Mouse (Mus musculus) left cerebral cortex, postnatal 36 days (tissue): ENCODE data around the gene Kncn. TPM values are rescaled to one million over a fixed set of nuclear protein-coding genes. Genes with fewer than 3 reads are reported as not detected.

Experiments used
- DNase-seq, 2 experiments: peaks; one replicate each; pipeline ENCODE4 v3.0.0; 2021 to 2022; ENCODE audit warnings: low spot score in 2 of 2, mixed read lengths in 1 of 2
- intact Hi-C: fragments of 180-260 bp; cut with DNase I; formaldehyde crosslinking; loops from one replicate; pipeline ENCODE4 v1.15.1; 2025
- total RNA-seq, 2 experiments: library from RNA; stranded (reverse); gene quantifications; 2 replicates each; pipeline ENCODE4 v1.2.3; 2021

The Kncn gene
- total RNA-seq, 2 experiments from 2014 or later, result 0.54 TPM; not detected in 1

DNA sequence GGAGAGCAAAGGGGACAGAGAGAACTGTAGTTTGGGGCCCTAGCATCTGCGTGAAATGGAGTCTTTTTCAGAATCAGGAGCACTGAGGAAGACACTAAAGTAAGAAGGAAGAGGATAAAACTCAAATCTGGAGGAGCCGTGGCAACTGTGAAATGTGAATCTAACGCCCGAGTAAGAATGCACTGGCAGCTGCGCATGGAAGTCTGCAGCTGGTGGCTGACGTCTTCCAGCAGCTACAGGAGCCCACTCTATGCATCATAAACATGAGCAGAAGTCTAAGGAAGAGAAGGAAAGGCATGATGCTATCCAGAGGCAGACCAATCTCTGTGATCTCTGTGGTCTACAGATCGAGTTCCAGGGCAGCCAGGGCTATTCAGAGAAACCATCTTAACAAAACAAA lies 43.4 kb downstream of the Kncn start:
- intact Hi-C loops, result no loop called here
- no peak for DNase-seq

DNA sequence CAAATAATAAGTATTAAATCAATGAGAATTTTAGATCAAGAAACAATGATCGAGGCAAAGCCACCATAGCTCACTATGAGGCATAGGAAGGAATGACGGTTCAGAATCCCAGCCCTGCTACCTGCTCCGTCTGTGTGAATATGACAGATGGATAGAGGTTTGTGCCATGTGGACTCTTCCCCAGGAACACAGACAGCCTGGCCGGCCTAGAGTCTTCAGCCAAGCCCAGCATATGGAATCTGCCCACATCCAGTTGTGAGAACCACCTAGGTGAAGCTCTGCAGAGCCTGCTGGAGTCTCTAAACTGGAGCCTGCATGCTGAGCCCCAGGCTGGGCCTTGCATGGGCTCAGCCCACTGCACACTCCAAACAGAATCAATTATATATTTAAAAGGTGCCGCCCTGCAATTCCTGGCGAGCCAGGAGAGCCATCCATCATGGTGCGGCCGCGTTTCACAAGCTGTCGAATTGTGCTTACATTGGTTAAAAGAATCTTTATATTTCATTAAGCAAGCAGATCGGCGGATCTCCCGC lies 47.4 kb downstream of the Kncn start:
- intact Hi-C loops, result no loop called here
- no peak for DNase-seq

DNA sequence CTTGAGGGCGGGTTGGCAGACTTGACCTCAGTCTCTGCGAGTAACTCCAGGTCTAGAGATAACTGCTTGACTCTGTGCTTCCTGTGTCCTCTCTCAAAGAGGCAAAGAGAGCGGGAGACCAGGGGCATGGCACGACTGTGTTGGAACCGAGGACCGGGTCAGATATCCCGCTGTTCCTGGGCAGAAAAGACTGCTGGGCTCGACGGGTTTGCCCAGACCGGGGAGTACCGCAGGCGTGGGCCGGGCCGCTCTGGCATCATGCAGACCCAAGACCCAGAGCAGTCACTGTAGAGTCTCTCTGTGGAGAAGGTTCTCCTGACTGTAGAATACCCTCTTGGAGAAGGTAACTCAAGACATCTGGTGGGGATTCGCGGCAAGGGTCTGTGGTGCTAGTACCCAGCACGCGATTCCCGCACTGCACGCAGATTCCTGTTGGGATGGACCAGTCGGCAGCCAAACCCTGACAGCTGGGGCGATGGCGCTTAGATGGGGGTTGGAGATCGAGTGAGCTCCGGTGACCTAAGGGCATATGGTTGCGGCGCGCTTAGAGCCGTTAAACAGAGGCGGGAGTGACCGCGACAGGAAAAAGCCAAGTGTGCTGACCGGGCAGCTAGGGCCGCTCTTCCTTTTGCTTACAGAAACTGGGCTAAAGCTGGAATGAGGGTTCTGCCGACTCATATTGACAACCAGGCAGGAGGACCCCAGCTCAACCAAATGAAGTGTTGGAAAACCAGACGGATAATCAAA lies 51.8 kb downstream of the Kncn start:
- intact Hi-C loops, result loop anchor here (5.0 kb wide), 1 partner anchor 1024 kb away; no protein-coding TSS in a partner anchor
- DNase-seq, result peak in 1 of 2 experiments; percentile 8

DNA sequence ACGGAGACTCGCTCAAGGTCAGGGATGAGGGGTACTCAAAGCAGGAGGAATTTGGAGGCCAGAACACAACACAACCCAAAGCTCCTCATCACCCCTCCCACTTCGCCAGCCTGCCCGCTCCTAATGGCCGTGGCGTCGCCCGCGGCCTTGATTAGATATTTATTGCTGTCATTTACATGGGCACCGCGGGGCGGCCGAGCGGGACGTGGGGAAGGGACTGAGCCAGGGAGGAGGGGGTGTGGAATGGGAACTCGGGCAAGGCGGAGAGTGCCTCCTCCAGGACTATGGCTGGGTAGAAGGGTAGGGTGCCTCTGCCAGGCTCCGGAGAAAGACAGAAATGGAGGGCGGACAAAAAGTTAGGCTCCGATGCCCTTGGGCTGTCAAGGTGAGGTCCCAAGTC lies 52.4 kb downstream of the Kncn start:
- intact Hi-C loops, result loop anchor here (5.0 kb wide), 1 partner anchor 1024 kb away; no protein-coding TSS in a partner anchor
- no peak for DNase-seq

DNA sequence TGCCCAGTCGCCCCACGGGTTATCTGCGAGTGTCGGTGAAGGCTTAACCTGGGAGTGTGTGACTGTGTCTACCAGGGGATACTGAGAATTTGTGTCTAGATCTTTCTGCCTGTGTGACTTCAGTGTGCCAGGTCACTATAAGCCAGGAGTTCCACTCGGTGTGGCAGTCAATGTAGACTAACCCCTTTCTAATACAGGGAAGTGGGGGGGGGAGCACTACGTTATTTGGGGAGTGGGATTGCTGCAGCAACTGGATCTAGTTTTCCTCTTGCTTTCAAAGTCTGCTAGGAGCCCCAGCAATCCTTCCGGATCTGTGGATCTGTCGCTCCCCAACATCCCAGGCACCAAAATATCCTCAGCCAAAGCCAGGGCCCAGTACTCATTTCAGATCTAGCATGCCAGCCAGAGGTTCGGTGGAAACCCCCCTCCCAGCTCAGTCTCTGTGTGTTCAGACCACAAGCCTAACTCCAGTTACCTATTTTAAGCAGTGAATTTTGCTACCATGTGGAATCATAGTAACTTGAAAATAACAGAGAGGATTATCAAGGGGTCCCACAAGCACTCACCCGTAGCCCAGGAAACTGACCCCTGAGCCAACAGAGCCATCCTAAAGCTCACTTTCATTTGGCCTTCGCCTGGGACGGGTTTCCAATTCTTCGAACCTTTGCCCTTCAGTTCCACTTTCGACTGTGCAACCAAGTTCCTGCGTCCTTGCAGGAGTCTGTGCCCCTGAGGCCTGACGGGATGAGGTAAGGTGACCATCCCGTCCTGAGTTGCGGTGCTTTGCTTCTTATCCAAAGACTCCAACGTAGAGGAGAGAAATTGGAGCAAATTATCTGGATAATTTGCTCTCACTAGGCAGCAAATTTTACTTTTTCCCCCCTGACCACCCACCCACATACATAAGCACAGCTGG lies 53.1 kb downstream of the Kncn start:
- no peak for DNase-seq
- intact Hi-C loops, result loop anchor here (5.0 kb wide), 1 partner anchor 1025 kb away; no protein-coding TSS in a partner anchor

DNA sequence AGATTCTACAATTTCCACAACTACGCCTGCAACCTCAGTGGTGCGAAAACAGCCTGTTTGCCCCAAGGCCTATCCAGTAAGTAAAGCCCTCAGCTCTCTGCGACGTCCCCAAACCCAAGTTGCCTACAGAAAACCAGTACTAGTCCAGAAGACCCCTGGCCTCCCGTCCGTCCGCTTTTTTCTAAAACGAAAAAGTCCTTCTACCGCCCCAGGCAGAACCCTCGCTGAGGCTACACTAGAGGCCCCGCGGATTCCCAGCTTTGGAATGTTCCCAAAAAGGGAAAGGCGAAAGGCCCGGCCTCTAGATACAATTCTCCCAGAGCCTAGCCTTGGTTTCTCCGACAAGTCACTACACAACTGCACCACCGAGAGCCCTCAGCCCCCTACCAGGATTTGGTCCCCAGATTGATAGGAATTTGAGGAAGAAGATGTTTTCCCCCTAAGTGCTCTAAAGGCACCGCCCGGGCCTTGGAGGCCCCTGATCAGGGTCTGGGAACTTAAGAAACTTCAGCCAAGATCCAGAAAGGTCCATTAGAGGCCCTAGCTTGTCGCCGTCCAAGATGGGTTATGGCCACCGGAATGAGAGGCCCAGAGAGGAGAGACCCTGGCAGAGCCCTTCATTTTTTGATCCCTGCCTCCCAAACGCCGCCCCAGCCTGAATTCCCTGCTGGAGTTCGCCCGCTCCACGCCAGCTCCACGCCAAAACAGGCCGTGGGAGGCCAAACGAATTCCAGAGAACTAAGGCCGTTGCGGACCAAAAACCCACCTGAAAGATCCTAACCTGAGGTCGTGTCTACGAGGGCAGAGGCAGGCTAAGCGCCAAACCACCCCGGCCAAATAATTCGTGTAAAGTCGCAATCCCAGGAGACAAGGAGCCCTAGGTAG lies 54.3 kb downstream of the Kncn start:
- intact Hi-C loops, result loop anchor here (2.0 to 5.0 kb wide), 2 partner anchors 880 to 1026 kb away; no protein-coding TSS in a partner anchor
- peak; percentile 46 to 55 for DNase-seq

Other genes starting within 250 kb of the Kncn start
- gene Cyp4b1, start 236.7 kb upstream of the Kncn start, total RNA-seq, result 1 to 10 TPM; 1.7 to 1.8 TPM
- 10 to 100 TPM; 52.1 to 55.5 TPM for gene Efcab14, start 146.7 kb upstream of the Kncn start, total RNA-seq
- 1 to 10 TPM in 1 of 2 experiments, under 1 TPM in 1; 0.88 to 1.1 TPM for gene Tex38, start 103.4 kb upstream of the Kncn start, total RNA-seq
- 10 to 100 TPM; 64.5 to 68.2 TPM for gene Atpaf1, start 99.6 kb upstream of the Kncn start, total RNA-seq
- 1 to 10 TPM; 3.6 to 4.6 TPM for gene Mob3c, start 56.3 kb upstream of the Kncn start, total RNA-seq
- 10 to 100 TPM; 32.6 to 40.7 TPM for gene Mknk1, start 45.2 kb upstream of the Kncn start, total RNA-seq
- under 1 TPM in 1 of 2 experiments, not detected in 1; 0.41 TPM for gene 6430628N08Rik, start 6.3 kb downstream of the Kncn start, total RNA-seq
- not detected for gene Dmbx1, start 55.5 kb downstream of the Kncn start, total RNA-seq
- 10 to 100 TPM; 93.9 to 96.0 TPM for gene Faah, start 133.5 kb downstream of the Kncn start, total RNA-seq
- gene Nsun4, start 169.5 kb downstream of the Kncn start, total RNA-seq, result 10 to 100 TPM in 1 of 2 experiments, 1 to 10 TPM in 1; 9.0 to 11.0 TPM
- gene Uqcrh, start 190.7 kb downstream of the Kncn start, total RNA-seq, result 100 to 1,000 TPM; 411 to 431 TPM
- 10 to 100 TPM; 42.3 to 43.7 TPM for gene Lrrc41, start 190.9 kb downstream of the Kncn start, total RNA-seq
- under 1 TPM; 0.43 to 0.74 TPM for gene Rad54l, start 239.3 kb downstream of the Kncn start, total RNA-seq
- 10 to 100 TPM; 80.5 to 84.2 TPM for gene Pomgnt1, start 239.4 kb downstream of the Kncn start, total RNA-seq